Mouse (Mus musculus) ES-E14 (cell line): ENCODE measurements around the gene Ntrk2. TPM values are rescaled to one million over a fixed set of nuclear protein-coding genes. Genes with fewer than 3 reads are reported as not detected.

Experiments used
- DNase-seq: peaks from one replicate; pipeline ENCODE4 v3.0.0-alpha.2; 2013; ENCODE audit warnings: low read depth, low spot score
- H3K27ac ChIP-seq: 2 replicates; pipeline ENCODE4 v1.5.1; 2012; ENCODE audit warnings: low read depth, mild to moderate bottlenecking, low read length, moderate library complexity, mixed read lengths; ENCODE audit not compliant: poor library complexity, insufficient read depth, severe bottlenecking
- H3K36me3 ChIP-seq: 2 replicates; pipeline ENCODE4 v1.6.1; 2012; ENCODE audit warnings: mild to moderate bottlenecking, low read length, moderate library complexity, mixed read lengths; ENCODE audit not compliant: control insufficient read depth, poor library complexity, insufficient read depth, severe bottlenecking
- H3K4me1 ChIP-seq, 2 experiments: fragments of 150-350 bp in 1 of 2; sonication (generic) in 1 of 2; 2 replicates each; pipeline ENCODE4 v1.6.1; 2012; ENCODE audit warnings: low read length in 2 of 2, mild to moderate bottlenecking in 1 of 2, mixed read lengths in 1 of 2; ENCODE audit not compliant: control insufficient read depth in 2 of 2, insufficient read depth in 2 of 2, poor library complexity in 1 of 2
- H3K4me3 ChIP-seq, 2 experiments: fragments of 150-350 bp in 1 of 2; sonication (generic) in 1 of 2; 2 replicates each; pipeline ENCODE4 v1.5.1; 2012; ENCODE audit warnings: low read length in 2 of 2, low read depth in 1 of 2, mild to moderate bottlenecking in 1 of 2, mixed read lengths in 1 of 2; ENCODE audit not compliant: insufficient read depth in 1 of 2, poor library complexity in 1 of 2, severe bottlenecking in 1 of 2
- H3K9ac ChIP-seq: 2 replicates; pipeline ENCODE4 v1.6.1; 2012; ENCODE audit warnings: low read depth, mild to moderate bottlenecking, low read length, mixed read lengths; ENCODE audit not compliant: poor library complexity, insufficient read depth, severe bottlenecking
- H3K9me3 ChIP-seq: fragments of 150-350 bp; sonication (generic); 2 replicates; pipeline ENCODE4 v1.6.1; 2012; ENCODE audit warnings: low read depth, mild to moderate bottlenecking, low read length; ENCODE audit not compliant: control insufficient read depth, insufficient read depth
- CHD2 ChIP-seq: IDR thresholded peaks from 2 replicates; pipeline ENCODE4 v1.6.1; 2014; ENCODE audit warnings: mild to moderate bottlenecking, low read depth, low read length, inconsistent platforms
- HCFC1 ChIP-seq: IDR thresholded peaks from 2 replicates; pipeline ENCODE4 v1.6.1; 2012; ENCODE audit warnings: low read length, inconsistent platforms, borderline replicate concordance; ENCODE audit not compliant: insufficient read depth
- MAFK ChIP-seq: IDR thresholded peaks from 2 replicates; pipeline ENCODE4 v1.6.1; 2014; ENCODE audit warnings: mild to moderate bottlenecking, low read depth, low read length, inconsistent platforms; ENCODE audit not compliant: insufficient read depth
- ZC3H11A ChIP-seq: IDR thresholded peaks from 2 replicates; pipeline ENCODE4 v1.6.1; 2012; ENCODE audit warnings: low read depth, mild to moderate bottlenecking, inconsistent platforms, low read length, borderline replicate concordance
- ZNF384 ChIP-seq: IDR thresholded peaks from 2 replicates; pipeline ENCODE4 v1.6.1; 2012; ENCODE audit warnings: low read depth, low read length, inconsistent platforms
- in situ Hi-C, 2 experiments: fragments of 600-800 bp; cut with MboI; formaldehyde crosslinking; loops; one replicate each; pipeline ENCODE4 v1.15.1; 2025; ENCODE audit warnings: low sequenced_read_pairs in 2 of 2, inconsistent platforms in 1 of 2; ENCODE audit not compliant: unreplicated experiment in 2 of 2
- total RNA-seq: library from RNA; depleted of rRNA; stranded (reverse); fragments of 300-350 nt; gene quantifications from 2 replicates; pipeline ENCODE4 v1.2.3, GENCODE M21; 2012

The Ntrk2 gene
- total RNA-seq, 1 experiment = 5.0 TPM

GRCm38 (mm10) chr13:59092045-59092857, 285.9 kb downstream of the Ntrk2 start:
- TF ChIP-seq HCFC1 = no peak
- TF ChIP-seq ZNF384 = no peak
- no peak for TF ChIP-seq CHD2
- TF ChIP-seq MAFK = no peak
- no peak overlapping the region for H3K27ac ChIP-seq
- H3K9ac ChIP-seq = no peak overlapping the region
- no peaks in the 10 kb centered on the region for H3K4me1 ChIP-seq
- no peak overlapping the region for H3K4me3 ChIP-seq
- no peaks in the 10 kb centered on the region for H3K36me3 ChIP-seq
- in situ Hi-C loops = no loop called here
- no peaks in the 10 kb centered on the region for H3K9me3 ChIP-seq
- no peak for DNase-seq

- Histone ChIP-seq H3K36me3 (no peaks in the 10 kb centered on the region), H3K9me3 (no peaks in the 10 kb centered on the region), H3K4me3 (no peak overlapping the region), H3K4me1 (no peaks in the 10 kb centered on the region), H3K9ac (no peak overlapping the region), H3K27ac (no peak overlapping the region)
- no peak for DNase-seq
- no peak for TF ChIP-seq ZC3H11A
- TF ChIP-seq ZNF384 = no peak
- TF ChIP-seq HCFC1 = no peak
- in situ Hi-C loops = no loop called here
Observed at GRCm38 (mm10) chr13:59092858-59093154, 286.4 kb downstream of the Ntrk2 start.

GRCm38 (mm10) chr13:59094722-59095121, 288.4 kb downstream of the Ntrk2 start:
- DNase-seq = no peak
- no peaks in the 10 kb centered on the region for H3K36me3 ChIP-seq
- TF ChIP-seq CHD2 (no peak), HCFC1 (no peak), ZNF384 (no peak), ZC3H11A (no peak), MAFK (no peak)
- H3K9ac ChIP-seq = no peak overlapping the region
- no peak overlapping the region for H3K27ac ChIP-seq
- no peaks in the 10 kb centered on the region for H3K9me3 ChIP-seq
- no peak overlapping the region for H3K4me3 ChIP-seq
- H3K4me1 ChIP-seq = no peaks in the 10 kb centered on the region
- in situ Hi-C loops = no loop called here

- no peak for DNase-seq
Observed at GRCm38 (mm10) chr13:59095811-59096391, 289.5 kb downstream of the Ntrk2 start.

More at GRCm38 (mm10) chr13:59095811-59096391, 289.5 kb downstream of the Ntrk2 start:
- H3K9me3 ChIP-seq = no peaks in the 10 kb centered on the region
- no peak overlapping the region for H3K4me3 ChIP-seq
- no peaks in the 10 kb centered on the region for H3K4me1 ChIP-seq
- no peak overlapping the region for H3K9ac ChIP-seq
- no peaks in the 10 kb centered on the region for H3K36me3 ChIP-seq
- in situ Hi-C loops = no loop called here
- H3K27ac ChIP-seq = no peak overlapping the region
- TF ChIP-seq MAFK (no peak), CHD2 (no peak), ZC3H11A (no peak), HCFC1 (no peak), ZNF384 (no peak)
